Mouse (Mus musculus): Measurements from ENCODE around the gene Upk2. TPM values are rescaled to one million over a fixed set of nuclear protein-coding genes. Genes with fewer than 3 reads are reported as not detected.
"Not testable (repeated sequence)": the region's sequence is repeated elsewhere in the genome, so short reads cannot be mapped to it uniquely, and the experiment has no call there.

Gene Upk2
- polyA plus RNA-seq, 1 experiment from 2014 or later, result not detected

- WGBS, result 75% methylated on average over 2 of the region's 2 CpGs
- DNase-seq (ENCODE audit: low spot score) (no peak), ATAC-seq (no peak)
- H3K4me2 ChIP-seq (ENCODE audit: low read length), result no peak overlapping the region
- H3K4me3 ChIP-seq (ENCODE audit: low read depth, low read length), result no peak overlapping the region
- no peaks in the 10 kb centered on the region for H3K27me3 ChIP-seq (replicated peaks; ENCODE audit: control insufficient read depth, insufficient read depth, low read length)
- H3K9me3 ChIP-seq (replicated peaks; ENCODE audit: control insufficient read depth, low read length), result no peaks in the 10 kb centered on the region
- H3K9ac ChIP-seq (ENCODE audit: low read length), result no peak overlapping the region
- H3K4me1 ChIP-seq (ENCODE audit: control insufficient read depth, insufficient read depth, low read length), result peaks cover 10% of the 10 kb centered on the region
- no peak overlapping the region for H3K27ac ChIP-seq (ENCODE audit: low read depth, low read length)
- H3K36me3 ChIP-seq (ENCODE audit: control insufficient read depth, insufficient read depth, low read length), result peaks cover 59% of the 10 kb centered on the region
These were observed 44.0 kb downstream of the Upk2 start for GRCm38 (mm10) chr9:44410647-44411336.

GRCm38 (mm10) chr9:44408693-44409092 is 46.1 kb downstream of the Upk2 start:
- not testable (repeated sequence) for H3K27me3 ChIP-seq (replicated peaks; ENCODE audit: control insufficient read depth, insufficient read depth, low read length); H3K9ac ChIP-seq (ENCODE audit: low read length); H3K27ac ChIP-seq (ENCODE audit: low read depth, low read length); H3K4me1 ChIP-seq (ENCODE audit: control insufficient read depth, insufficient read depth, low read length); DNase-seq (ENCODE audit: low spot score); H3K9me3 ChIP-seq (replicated peaks; ENCODE audit: control insufficient read depth, low read length); ATAC-seq
- peak overlapping the region; percentile 81 for H3K4me3 ChIP-seq (ENCODE audit: low read depth, low read length)
- 79% methylated on average over 9 of the region's 9 CpGs for WGBS
- peaks cover 67% of the 10 kb centered on the region for H3K36me3 ChIP-seq (ENCODE audit: control insufficient read depth, insufficient read depth, low read length)
- H3K4me2 ChIP-seq (ENCODE audit: low read length), result peak overlapping the region; percentile 76

- Histone ChIP-seq H3K4me2 (ENCODE audit: low read length) (peak overlapping the region; percentile 76), H3K36me3 (ENCODE audit: control insufficient read depth, insufficient read depth, low read length) (peaks cover 67% of the 10 kb centered on the region), H3K4me1 (ENCODE audit: control insufficient read depth, insufficient read depth, low read length) (peaks cover 10% of the 10 kb centered on the region), H3K27ac (ENCODE audit: low read depth, low read length) (peak overlapping the region; percentile 63; the same call in 1 of the 2 replicates), H3K27me3 (replicated peaks; ENCODE audit: control insufficient read depth, insufficient read depth, low read length) (no peaks in the 10 kb centered on the region), H3K9ac (ENCODE audit: low read length) (peak overlapping the region; percentile 80), H3K4me3 (ENCODE audit: low read depth, low read length) (peak overlapping the region; percentile 81), H3K9me3 (replicated peaks; ENCODE audit: control insufficient read depth, low read length) (no peaks in the 10 kb centered on the region)
- WGBS, result under 1% methylated on average over 24 of the region's 24 CpGs
- DNase-seq (ENCODE audit: low spot score), result no peak
- ATAC-seq, result no peak
These were observed 47.1 kb downstream of the Upk2 start for GRCm38 (mm10) chr9:44407752-44408097.

GRCm38 (mm10) chr9:44406906-44407751 is 47.6 kb downstream of the Upk2 start, which contains the start of the genes Rps25 and Trappc4:
Gene Rps25, plus strand, starts transcription at chr9:44407139.
Gene Trappc4, minus strand, starts transcription at chr9:44407600.
- ATAC-seq (peak; percentile 97), DNase-seq (ENCODE audit: low spot score) (peak; percentile 98)
- Histone ChIP-seq H3K27me3 (replicated peaks; ENCODE audit: control insufficient read depth, insufficient read depth, low read length) (no peaks in the 10 kb centered on the region), H3K36me3 (ENCODE audit: control insufficient read depth, insufficient read depth, low read length) (peaks cover 67% of the 10 kb centered on the region), H3K27ac (ENCODE audit: low read depth, low read length) (peak within 1 kb of the TSS; percentile 95), H3K9ac (ENCODE audit: low read length) (peak within 1 kb of the TSS; percentile 80), H3K4me2 (ENCODE audit: low read length) (peak within 1 kb of the TSS; percentile 76), H3K4me1 (ENCODE audit: control insufficient read depth, insufficient read depth, low read length) (peaks cover 10% of the 10 kb centered on the region), H3K4me3 (ENCODE audit: low read depth, low read length) (peak within 1 kb of the TSS; percentile 81), H3K9me3 (replicated peaks; ENCODE audit: control insufficient read depth, low read length) (no peaks in the 10 kb centered on the region)
- under 1% methylated on average over 50 of the region's 51 CpGs for whole genome bisulfite sequencing

- no peak overlapping the region for H3K4me3 ChIP-seq (ENCODE audit: low read depth, low read length)
- no peak overlapping the region for H3K9ac ChIP-seq (ENCODE audit: low read length)
- DNase-seq (ENCODE audit: low spot score) (no peak), ATAC-seq (no peak)
- no peak overlapping the region for H3K27ac ChIP-seq (ENCODE audit: low read depth, low read length)
- no peaks in the 10 kb centered on the region for H3K27me3 ChIP-seq (replicated peaks; ENCODE audit: control insufficient read depth, insufficient read depth, low read length)
- no peaks in the 10 kb centered on the region for H3K9me3 ChIP-seq (replicated peaks; ENCODE audit: control insufficient read depth, low read length)
- 91% methylated on average over 3 of the region's 3 CpGs for WGBS
- no peak overlapping the region for H3K4me2 ChIP-seq (ENCODE audit: low read length)
- peaks cover 67% of the 10 kb centered on the region for H3K36me3 ChIP-seq (ENCODE audit: control insufficient read depth, insufficient read depth, low read length)
- H3K4me1 ChIP-seq (ENCODE audit: control insufficient read depth, insufficient read depth, low read length), result peaks cover 10% of the 10 kb centered on the region
These were observed 49.8 kb downstream of the Upk2 start for GRCm38 (mm10) chr9:44405011-44405410.

Other genes with a start within 250 kb of the Upk2 start
- gene Cbl, start 220.9 kb downstream of the Upk2 start, polyA plus RNA-seq (2014; fragmentation: Nextera tagmentation; extraction: Ambion mirVana), result 13.4 and 17.3 TPM in 2 replicates
- not detected in 2 replicates for gene Ccdc153, start 214.3 kb downstream of the Upk2 start, polyA plus RNA-seq (2014; fragmentation: Nextera tagmentation; extraction: Ambion mirVana)
- gene Pdzd3, start 203.5 kb downstream of the Upk2 start, polyA plus RNA-seq (2014; fragmentation: Nextera tagmentation; extraction: Ambion mirVana), result 0.32 and 0.52 TPM in 2 replicates
- gene Nlrx1, start 186.4 kb downstream of the Upk2 start, polyA plus RNA-seq (2014; fragmentation: Nextera tagmentation; extraction: Ambion mirVana), result 4.6 and 4.8 TPM in 2 replicates
- gene Abcg4, start 166.4 kb downstream of the Upk2 start, polyA plus RNA-seq (2014; fragmentation: Nextera tagmentation; extraction: Ambion mirVana), result 7.1 and 8.1 TPM in 2 replicates
- 18.4 and 24.8 TPM in 2 replicates for gene Hinfp, start 149.3 kb downstream of the Upk2 start, polyA plus RNA-seq (2014; fragmentation: Nextera tagmentation; extraction: Ambion mirVana)
- 16.3 and 22.2 TPM in 2 replicates for gene C2cd2l, start 134.7 kb downstream of the Upk2 start, polyA plus RNA-seq (2014; fragmentation: Nextera tagmentation; extraction: Ambion mirVana)
- 38.2 and 39.7 TPM in 2 replicates for gene Dpagt1, start 129.0 kb downstream of the Upk2 start, polyA plus RNA-seq (2014; fragmentation: Nextera tagmentation; extraction: Ambion mirVana)
- 215 and 240 TPM in 2 replicates for gene H2afx, start 120.3 kb downstream of the Upk2 start, polyA plus RNA-seq (2014; fragmentation: Nextera tagmentation; extraction: Ambion mirVana)
- gene Hmbs, start 110.7 kb downstream of the Upk2 start, polyA plus RNA-seq (2014; fragmentation: Nextera tagmentation; extraction: Ambion mirVana), result 68.5 and 74.3 TPM in 2 replicates
- 33.3 and 33.8 TPM in 2 replicates for gene Vps11, start 93.3 kb downstream of the Upk2 start, polyA plus RNA-seq (2014; fragmentation: Nextera tagmentation; extraction: Ambion mirVana)
- gene Hyou1, start 75.5 kb downstream of the Upk2 start, polyA plus RNA-seq (2014; fragmentation: Nextera tagmentation; extraction: Ambion mirVana), result 17.8 and 27.2 TPM in 2 replicates
- gene Slc37a4, start 58.1 kb downstream of the Upk2 start, polyA plus RNA-seq (2014; fragmentation: Nextera tagmentation; extraction: Ambion mirVana), result 39.5 and 42.0 TPM in 2 replicates
- gene Rps25, start 47.8 kb downstream of the Upk2 start, polyA plus RNA-seq (2014; fragmentation: Nextera tagmentation; extraction: Ambion mirVana), result 1,391 and 1,749 TPM in 2 replicates
- 327 and 347 TPM in 2 replicates for gene Trappc4, start 47.4 kb downstream of the Upk2 start, polyA plus RNA-seq (2014; fragmentation: Nextera tagmentation; extraction: Ambion mirVana)
- 21.6 and 25.2 TPM in 2 replicates for gene Ccdc84, start 36.4 kb downstream of the Upk2 start, polyA plus RNA-seq (2014; fragmentation: Nextera tagmentation; extraction: Ambion mirVana)
- gene Foxr1, start 13.8 kb downstream of the Upk2 start, polyA plus RNA-seq (2014; fragmentation: Nextera tagmentation; extraction: Ambion mirVana), result not detected in 2 replicates
- 9.9 and 13.4 TPM in 2 replicates for gene Bcl9l, start 27.8 kb upstream of the Upk2 start, polyA plus RNA-seq (2014; fragmentation: Nextera tagmentation; extraction: Ambion mirVana)
- gene Cxcr5, start 106.9 kb upstream of the Upk2 start, polyA plus RNA-seq (2014; fragmentation: Nextera tagmentation; extraction: Ambion mirVana), result 0.07 TPM in 1 of 2 replicates, not detected in the other
- gene Ddx6, start 149.9 kb upstream of the Upk2 start, polyA plus RNA-seq (2014; fragmentation: Nextera tagmentation; extraction: Ambion mirVana), result 21.1 and 29.6 TPM in 2 replicates
- not detected in 2 replicates for gene Treh, start 218.3 kb upstream of the Upk2 start, polyA plus RNA-seq (2014; fragmentation: Nextera tagmentation; extraction: Ambion mirVana)